Mouse (Mus musculus) liver, adult 2 months (tissue): ENCODE measurements around the gene Pla2g10.

Experiments
- CTCF ChIP-seq: fragments of 200-500 bp; IDR thresholded peaks from 2 replicates; pipeline ENCODE4 v1.5.1; 2011; ENCODE audit warnings: low read depth, low read length, control low read depth
- POLR2A ChIP-seq: fragments of 200-500 bp; IDR thresholded peaks from 2 replicates; pipeline ENCODE4 v1.6.1; 2011; ENCODE audit warnings: low read length, control low read depth; ENCODE audit not compliant: insufficient read depth; ENCODE audit errors: extremely low read depth

DNA sequence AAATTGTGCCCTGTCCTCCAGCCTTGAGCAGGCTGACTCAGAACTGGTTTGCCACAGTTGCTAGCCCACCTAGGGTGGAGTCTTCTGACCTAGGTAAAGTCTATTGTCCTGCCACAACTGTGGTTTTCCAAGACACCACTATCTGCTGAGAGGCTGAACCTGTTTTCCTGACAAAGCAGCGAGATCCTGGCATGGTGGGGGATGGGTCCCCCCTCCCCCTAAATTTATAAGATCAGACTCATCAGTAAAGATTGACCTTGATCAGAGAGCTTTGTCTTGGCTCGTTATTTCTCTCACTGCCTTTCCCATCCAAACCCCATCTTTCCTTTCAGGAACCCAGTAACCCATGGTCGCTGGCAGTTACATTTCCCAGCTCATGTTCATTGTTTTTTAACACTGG, 19.2 kb upstream of the Pla2g10 start:
- TF ChIP-seq CTCF, result no peak
- no peak for TF ChIP-seq POLR2A
